Mouse (Mus musculus): ENCODE results near the gene Ogdh.

Gene Ogdh

DNA sequence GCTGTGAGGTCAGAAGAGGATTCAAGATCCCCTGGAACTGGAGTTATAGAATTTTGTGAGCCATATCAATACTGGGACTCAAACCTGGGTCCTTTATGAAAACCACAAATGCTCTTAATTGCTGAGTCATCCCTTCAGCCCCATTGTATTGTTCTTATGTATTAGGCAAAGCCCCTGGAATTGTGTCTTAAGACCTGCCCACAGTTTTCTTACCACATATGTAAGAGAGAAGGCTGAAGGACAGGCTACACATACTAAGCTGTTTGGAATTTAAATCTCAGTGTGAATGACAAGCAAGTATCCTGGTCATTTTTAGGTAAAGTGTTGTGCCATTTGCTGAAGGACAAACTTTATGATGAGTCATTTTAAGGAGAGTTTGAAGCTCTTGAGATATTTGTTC lies 4.6 kb downstream of the Ogdh start:
- no peak for DNase-seq (ENCODE audit: low spot score in 2 of 2)

DNA sequence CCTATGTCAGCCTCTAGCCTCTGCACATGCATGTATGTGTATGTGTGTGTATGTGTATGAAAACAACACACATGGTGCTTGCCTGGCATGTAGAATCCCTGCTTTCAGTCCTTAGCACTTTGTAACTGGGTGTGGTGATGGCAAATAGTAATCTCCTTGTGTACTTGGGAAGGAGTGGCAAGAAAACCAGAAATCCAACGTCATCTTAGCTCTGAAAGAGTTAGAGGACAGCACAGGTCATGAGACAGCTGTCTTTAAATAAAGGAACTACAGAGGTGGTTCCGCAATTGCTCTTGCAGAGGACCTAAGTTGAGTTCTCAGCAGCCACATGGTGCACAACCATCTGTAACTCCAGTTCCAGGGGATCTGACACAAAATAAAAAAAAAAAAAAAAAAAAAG lies 8.0 kb downstream of the Ogdh start:
- no peak for DNase-seq (ENCODE audit: low spot score in 2 of 2)

DNA sequence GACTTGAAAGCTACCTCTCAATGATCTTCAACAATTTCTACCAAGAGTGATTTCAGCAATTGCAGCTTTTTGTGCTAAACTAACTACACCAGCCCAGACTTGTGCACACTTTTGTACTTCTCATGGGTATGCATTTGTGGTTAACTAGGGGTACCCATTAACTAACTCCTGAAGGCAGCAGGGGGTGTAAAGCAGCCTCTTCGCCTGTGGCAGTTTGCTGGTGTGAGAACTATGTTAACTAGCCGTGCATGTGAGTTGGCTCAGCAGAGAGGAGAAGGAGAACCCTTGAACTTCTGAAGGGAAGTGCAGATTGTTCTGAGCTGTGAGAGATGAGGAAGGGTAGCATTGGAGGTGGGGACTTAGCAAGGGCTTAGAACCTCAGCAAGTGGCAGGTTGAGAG lies 11.4 kb downstream of the Ogdh start:
- DNase-seq (ENCODE audit: low spot score in 2 of 2): no peak

DNA sequence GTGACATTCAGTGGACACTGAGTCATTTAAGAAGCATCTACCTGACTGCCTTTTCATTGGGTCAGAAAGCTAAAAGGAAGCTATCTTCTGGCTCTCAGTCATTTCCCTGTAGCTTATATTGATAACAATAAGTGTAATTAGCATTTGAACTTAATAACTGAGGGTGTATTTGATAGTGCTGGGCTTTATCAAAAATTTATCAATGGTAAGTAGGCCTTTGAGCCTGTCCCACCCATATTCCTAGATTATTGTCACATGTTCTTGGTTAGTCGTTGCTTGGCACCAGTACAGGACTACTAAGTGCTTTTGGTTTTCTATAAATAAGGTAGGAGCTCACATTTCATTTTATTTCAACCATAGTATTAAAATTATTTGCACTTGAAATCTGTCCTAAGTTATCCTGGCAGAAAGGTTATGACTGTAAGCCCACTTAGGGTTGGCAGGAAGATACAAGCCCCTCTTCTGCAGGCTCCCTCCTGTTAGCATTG lies 14.6 kb downstream of the Ogdh start:
- DNase-seq (ENCODE audit: low spot score in 2 of 2): no peak

DNA sequence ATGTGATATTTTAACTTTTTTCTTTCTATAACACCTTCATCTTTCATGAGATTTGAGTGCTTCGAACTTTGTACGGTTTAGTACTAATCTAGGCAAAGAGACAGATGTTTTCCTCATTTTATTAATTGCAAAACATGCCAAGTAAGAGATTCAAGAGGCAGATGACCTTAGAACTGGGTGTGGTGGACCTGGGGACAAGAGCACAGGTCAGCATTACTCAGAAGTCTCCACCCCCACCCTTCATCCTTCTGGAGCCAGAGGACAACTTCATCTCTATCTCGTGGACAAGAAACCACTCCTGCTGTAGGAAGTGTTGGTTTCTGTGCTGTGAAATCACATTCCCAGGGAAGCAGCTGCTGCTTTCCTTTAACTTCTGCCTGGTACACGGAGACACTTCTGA lies 16.7 kb downstream of the Ogdh start:
- no peak for DNase-seq (ENCODE audit: low spot score in 2 of 2)

DNA sequence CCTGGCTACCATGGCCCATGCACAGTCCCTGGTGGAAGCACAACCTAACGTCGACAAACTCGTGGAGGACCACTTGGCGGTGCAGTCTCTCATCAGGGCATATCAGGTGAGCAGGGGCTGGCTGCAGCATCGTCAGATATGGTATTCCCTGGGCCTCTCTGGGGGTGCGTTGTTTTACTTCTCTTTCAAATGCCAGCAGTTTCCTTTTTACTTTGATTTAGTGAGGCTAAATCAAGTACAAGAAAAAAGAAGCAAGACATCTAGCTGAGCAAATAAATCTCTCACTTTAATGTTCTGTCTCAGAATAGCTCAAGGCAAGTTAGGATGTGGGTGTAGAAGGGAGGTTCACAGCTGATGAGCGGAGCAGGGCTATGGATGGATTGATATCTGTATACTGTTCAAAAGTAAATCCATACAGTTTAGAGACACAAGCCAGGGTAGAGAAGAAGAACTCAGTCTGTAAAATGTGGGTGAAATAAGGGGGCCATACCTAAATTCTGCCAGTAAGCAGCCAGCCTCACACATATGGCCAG lies 22.5 kb downstream of the Ogdh start:
- DNase-seq (ENCODE audit: low spot score in 2 of 2): no peak

DNA sequence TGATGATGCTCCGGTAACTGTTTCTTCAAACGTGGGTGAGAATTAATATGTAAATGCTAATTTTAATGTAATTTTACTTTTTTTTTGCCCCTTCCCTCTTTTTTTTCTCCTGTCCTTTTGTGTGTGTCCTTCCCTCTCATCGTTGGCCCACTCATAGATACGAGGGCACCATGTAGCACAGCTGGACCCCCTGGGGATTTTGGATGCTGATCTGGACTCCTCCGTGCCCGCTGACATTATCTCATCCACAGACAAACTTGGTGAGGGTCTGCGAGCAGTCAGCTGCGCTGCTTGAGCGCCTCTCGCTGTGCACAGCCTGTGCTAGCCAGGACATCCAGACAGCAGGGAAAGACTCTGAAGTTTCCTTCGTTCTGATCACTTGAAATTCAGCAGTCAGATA lies 25.4 kb downstream of the Ogdh start:
- DNase-seq (ENCODE audit: low spot score in 2 of 2): no peak

DNA sequence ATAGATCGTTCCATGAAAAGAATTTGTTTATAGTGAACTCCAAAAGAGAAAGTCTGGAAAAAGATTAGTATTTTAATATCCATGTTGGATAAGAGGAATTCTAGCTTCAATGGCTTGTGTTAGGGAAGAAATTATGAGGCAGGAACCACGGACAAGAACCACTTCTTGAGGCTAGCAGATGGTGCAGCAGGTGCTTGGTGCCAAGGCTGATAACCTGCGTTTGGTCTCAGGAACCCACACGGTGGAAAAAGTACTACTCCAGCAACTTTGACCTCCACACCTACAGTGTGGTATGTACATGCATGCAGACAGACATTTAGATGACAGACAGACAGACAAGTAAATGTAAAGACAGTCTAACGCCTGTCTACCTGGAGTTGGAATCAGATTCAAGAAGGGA lies 27.1 kb downstream of the Ogdh start:
- no peak for DNase-seq (ENCODE audit: low spot score in 2 of 2)

DNA sequence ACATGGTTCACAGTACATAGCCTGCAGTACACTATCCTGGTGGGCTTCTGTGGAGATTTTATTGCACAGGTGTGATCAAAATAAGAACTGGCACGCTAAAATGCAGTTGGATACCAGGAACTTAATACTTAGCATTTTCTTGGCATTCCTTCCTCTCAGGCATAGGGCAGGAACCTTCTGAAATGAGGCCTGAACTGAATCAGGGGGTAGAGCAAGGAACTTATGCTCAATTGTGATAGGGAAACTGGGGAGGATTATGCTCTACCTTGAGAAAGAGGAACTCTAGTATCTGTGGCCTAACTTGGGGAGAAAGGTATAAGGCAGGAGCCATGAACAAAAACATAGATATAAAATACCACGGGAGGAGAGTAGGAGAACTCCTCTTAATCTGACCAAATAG lies 27.9 kb downstream of the Ogdh start:
- DNase-seq (ENCODE audit: low spot score in 2 of 2): no peak

DNA sequence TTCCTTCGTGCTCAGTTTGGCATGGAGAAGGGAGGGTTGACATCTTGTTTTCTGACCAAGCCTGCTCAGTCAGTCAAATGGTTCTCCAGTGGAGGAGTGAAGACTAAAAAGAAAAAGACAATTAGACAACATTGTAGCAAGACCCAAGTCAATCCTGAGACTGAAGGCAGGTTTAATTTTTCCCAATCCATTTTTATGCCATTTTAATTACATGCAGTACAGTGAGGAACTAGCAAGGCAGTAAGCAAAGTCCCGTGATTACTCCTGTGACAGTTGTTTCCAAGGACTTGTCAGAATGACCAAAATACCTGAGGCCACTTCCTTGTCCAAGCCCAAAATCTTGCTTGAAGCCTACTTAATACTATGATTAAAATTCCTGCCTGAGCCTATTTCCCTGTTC lies 30.7 kb downstream of the Ogdh start:
- DNase-seq (ENCODE audit: low spot score in 2 of 2): no peak

DNA sequence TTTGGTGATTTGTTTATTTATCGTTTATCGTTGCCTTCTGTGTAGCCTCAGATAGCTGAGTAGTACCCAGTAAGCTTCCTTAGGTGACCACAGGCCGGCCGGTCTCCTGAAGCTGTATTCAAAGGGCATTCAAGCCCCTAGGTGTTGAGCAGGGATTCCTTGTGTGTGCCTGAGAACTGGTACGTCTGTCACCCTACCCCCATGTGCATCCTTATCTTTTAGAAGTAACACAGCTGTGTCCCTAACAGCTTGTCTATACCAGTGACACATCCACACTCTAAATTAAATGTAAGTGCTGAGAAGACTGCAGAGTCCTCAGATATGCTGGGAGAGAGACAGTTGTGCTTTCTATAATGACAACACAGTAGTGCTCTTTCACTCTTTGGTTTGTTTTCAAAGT lies 31.9 kb downstream of the Ogdh start:
- DNase-seq (ENCODE audit: low spot score in 2 of 2): no peak

DNA sequence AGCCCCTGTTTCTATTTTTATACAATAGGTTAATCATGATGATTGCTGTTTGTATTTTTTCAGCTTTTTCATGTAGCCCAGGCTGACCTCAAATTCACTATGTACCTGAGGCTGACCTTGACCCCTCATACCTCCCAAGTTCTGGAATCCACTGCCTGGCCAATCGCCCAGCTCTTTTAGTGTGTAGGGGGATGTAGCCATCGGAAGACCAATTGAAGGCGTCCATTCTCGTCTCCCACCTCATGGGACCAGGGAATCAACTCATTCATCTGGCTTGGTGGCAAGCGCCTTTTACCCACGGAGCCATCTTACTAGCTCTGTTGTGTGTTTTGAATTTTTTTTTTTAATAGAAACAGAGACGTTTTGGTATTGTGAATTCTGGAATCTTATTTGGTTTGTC lies 39.8 kb downstream of the Ogdh start:
- no peak for DNase-seq (ENCODE audit: low spot score in 2 of 2)

DNA sequence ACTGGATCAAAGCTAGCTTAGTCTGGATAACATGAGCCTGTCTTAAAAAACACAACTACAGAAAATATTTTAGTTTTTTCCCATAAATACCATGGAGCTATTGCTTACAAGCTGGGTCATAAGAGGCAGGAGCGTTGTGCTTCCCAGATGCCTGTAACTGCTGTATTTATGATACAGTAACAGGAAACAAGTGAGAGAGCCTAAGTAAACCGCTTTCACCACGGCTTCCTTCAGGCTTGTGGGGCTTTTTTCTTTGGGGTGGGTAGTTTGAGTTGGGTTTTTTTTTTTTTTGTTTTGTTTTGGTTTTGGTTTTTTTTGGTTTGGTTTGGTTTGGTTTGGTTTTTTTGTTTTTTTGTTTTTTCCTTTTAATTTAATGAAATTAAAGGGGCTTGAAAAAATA lies 41.2 kb downstream of the Ogdh start:
- no peak for DNase-seq (ENCODE audit: low spot score in 2 of 2)

DNA sequence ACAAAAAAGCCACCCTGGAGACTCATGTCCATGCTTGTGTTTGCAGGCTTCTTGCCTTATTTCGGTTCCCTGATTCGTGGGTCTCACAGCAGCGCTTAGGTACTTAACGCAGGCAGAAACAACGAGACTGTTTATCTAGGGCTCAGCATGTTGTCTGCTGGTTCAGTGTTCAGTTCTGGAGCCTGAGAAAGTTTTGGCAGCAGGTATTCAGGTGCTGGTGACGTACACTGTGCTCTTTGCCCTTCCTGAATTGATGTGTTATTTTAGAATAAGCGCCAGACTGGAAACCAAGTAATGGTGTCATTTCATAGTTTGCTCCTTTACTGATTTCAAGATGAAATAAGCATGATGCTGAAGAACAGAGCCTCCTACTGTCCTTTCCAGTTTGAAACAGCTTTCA lies 42.0 kb downstream of the Ogdh start:
- DNase-seq (ENCODE audit: low spot score in 2 of 2): no peak

DNA sequence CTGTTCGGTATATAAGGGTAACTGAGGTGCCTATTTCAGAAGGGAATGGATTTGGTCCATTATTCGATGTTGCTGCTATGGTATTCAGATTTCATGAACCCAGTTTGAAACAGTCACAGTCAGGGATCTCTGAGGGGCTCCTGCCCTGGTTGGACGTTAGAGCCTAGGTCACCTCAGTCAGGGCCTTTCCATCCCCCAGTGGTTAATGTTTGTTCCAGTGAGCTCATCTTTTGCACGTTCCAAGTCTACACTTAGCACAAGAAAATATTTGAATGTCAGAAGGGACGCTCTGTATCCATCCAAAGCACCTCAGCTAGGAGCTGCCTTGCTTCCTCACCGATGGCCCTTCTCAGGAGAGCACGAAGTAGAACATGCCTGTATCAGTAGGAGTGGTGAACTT lies 43.9 kb downstream of the Ogdh start:
- DNase-seq (ENCODE audit: low spot score in 2 of 2): no peak

DNA sequence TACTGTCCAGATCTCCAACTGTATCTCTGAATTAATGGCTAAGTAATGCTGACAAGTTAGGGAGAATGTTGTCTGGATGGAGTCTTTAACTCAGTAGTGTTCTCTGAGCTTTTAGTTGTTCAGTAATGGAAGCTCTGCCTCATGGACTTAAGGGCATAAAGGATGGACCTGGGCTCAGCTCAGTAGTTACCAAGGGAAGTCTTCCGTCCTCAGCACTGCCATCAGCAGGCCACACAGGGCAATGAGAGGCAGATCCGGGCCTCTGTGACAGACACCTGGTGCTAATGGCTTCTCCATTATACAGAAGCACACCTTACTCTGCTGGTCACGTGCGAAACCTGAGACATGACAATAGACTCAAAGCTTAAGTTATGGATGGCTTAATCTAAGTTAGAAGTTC lies 45.3 kb downstream of the Ogdh start:
- no peak for DNase-seq (ENCODE audit: low spot score in 2 of 2)

DNA sequence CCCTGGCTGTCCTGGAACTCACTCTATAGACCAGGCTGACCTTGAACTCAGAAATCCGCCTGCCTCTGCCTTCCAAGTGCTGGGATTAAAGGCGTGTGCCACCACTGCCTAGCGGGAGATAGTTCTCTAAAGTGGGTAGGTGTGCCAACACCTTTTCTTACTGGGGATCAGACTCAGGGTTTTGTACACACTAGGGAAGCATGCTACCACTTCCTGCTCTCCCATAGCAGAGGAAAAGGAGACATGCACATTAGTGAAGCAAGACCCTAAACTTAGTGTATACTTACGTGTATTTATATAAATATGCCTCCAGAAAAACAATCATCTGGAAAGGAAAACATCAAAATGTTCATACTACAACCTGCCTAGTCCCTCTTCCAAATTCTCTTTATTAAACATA lies 54.5 kb downstream of the Ogdh start:
- no peak for DNase-seq (ENCODE audit: low spot score in 2 of 2)

DNA sequence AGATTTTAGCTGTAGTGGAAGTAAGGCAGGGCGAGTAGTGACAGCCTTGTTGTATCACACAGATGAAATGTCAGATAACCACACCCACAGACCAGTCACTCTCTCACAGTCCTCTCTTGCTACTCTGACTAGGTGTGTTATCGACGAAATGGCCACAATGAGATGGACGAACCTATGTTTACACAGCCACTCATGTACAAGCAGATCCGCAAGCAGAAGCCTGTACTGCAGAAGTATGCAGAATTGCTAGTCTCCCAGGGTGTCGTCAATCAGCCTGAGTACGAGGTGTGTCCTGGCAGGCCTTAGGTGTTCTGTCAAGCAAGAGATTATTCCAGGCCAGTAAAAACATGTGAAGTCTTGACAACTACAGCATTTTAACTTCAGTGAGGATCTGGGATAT lies 55.5 kb downstream of the Ogdh start:
- DNase-seq (ENCODE audit: low spot score in 2 of 2): no peak

DNA sequence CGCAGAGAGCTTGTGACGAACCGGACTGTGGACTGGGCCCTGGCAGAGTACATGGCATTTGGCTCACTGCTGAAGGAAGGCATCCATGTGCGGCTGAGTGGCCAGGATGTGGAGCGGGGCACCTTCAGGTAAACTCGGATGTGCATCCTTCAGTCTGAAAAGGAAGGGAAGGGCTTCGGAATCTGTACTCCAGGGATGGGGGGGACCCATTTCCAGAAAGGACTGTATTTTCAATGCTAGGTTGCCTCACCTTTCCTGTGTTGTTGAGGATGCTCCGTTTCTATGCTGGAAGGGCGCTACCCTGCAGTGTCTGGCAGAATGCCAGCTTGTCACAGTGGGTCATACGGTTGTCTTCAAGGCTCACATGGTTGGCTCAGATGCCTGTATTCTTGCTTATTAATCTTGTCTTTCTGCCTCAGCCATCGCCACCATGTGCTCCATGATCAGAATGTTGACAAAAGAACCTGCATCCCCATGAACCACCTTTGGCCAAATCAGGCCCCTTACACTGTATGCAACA lies 57.3 kb downstream of the Ogdh start:
- no peak for DNase-seq (ENCODE audit: low spot score in 2 of 2)

DNA sequence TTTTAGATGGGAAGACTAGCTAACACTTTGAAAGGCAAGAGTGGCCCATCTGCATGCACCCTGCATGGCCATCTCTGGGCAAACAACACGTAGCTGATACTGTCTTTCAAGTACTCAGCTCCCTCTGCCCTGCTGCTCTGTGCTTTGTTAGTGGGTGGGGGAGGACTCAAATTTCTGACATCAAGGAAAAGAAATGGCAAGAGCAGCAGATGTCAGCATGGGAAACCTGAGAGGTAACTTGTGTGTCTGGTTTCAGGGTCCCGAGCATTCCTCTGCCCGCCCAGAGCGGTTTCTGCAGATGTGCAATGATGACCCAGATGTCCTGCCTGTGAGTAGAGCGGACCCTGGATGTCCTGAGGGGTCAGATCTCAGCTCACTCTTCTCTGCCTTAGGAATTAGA lies 58.2 kb downstream of the Ogdh start:
- no peak for DNase-seq (ENCODE audit: low spot score in 2 of 2)

DNA sequence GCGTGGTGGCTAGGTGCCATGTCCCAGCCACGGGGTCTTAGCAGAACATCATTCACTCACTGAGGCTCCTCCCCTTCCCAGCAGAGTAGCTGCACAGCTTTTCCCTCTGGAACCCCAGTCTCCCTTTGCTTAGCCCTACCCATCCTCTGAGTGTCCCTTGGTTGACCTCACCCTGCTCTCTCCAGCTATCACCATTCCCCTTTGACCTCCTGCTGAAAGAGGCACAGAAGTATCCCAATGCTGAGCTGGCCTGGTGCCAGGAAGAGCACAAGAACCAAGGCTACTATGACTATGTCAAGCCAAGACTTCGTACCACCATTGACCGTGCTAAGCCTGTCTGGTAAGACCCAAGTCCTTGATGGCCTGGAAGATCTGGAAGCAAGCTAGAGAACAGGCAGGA lies 63.7 kb downstream of the Ogdh start:
- DNase-seq (ENCODE audit: low spot score in 2 of 2): no peak

DNA sequence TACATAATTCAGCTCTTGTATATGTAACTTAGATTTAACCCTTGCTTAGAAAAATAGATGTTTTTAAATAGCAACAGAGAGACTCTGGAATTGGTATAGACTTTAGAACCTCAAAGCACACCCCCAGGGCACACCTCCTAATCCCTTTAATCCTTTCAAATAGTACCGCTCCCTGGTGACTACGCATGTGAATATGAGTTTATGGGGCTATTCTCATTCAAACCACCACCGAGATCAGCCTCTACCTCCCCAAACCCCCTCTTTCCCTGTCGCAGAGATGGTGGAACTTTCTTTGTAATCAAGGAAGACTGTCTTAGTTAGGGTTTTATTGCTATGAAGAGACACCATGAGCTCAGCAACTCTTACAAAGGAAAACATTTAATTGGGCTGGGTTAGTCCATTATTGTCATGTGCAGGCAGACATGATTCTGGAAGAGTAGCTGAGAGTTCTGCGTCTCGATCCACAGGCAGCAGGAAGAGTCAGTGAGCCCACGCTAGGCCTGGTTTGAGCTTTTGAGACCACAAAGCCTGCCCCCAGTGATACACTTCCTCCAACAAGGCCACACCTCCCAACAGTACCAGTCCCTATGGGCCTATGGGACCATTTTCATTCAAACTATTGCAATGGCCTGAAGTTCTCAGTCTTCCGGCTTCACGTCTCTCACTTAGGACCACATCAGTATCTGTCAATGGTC lies 73.3 kb downstream of the Ogdh start:
- no peak for DNase-seq (ENCODE audit: low spot score in 2 of 2)

DNA sequence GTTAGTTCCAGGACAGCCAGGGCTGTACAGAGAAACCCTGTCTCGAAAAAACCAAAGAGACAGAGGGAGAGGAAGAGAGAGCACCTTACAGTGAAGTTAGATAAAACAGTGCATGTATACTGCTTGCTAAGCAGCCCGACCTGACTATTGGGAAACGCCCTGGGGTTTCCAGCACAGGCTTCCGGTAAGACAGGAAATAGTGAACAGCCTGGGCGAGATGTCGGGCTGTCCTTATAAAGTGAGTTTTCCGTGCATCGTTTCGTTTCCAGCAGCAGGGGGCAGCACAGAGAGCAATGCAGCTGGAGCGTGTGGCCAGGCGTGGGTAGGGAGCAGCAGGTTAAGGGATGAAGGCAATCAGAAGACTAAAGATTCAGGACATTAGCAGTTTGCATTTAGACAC lies 74.5 kb downstream of the Ogdh start:
- DNase-seq (ENCODE audit: low spot score in 2 of 2): peak; percentile 73 to 89

DNA sequence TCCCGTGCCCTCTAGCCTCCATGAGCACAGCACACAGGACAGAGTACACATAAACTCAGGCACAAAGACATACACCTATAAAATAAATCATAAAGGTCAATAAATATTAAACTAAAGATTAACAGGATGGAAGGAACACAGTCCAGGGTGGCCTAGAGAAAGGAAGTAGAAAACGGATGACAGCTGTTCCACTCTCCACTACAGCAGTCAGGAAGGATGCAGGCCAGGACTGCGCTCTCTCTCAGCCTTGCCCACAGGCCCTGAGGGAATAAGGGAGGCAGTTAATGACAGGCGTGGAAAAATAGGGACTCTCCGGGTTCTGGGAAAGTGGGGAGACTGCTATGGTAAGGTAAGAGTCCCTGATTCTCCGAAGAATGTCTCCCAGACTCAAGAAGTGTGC lies 75.0 kb downstream of the Ogdh start:
- no peak for DNase-seq (ENCODE audit: low spot score in 2 of 2)
